Mouse (Mus musculus): ENCODE measurements around the gene Nlrc3. TPM values are rescaled to one million over a fixed set of nuclear protein-coding genes. Genes with fewer than 3 reads are reported as not detected.
"Not testable (repeated sequence)": the region's sequence is repeated elsewhere in the genome, so short reads cannot be mapped to it uniquely, and the experiment has no call there.

The Nlrc3 gene
- polyA plus RNA-seq, 1 experiment from 2014 or later = 1.9 TPM

DNA sequence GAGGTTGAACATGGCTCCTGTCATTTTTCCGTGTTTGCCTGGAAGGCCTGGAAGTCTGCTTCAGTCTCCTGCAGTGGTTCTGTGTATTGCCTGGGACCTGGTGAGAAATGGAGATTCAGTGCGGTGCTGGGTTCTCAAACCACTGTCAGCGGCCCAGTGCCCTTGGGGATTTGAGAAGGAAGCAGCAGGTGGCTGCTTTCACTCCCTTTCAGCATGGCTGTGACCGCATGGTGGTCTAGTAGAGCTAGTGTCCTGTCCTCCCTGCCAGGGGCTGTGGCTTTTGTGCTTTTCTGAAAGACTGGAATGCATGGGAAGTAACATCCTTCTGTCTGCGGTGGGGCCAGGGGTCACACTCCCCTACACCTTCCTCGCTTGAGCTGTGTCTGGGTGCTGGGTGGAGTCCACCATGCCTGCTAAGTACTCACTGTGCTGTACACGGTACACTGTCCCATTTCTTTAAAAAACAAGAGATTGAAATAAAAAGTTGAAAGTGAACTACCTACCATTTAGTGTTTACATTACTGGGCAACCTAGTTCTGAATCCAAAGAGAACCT is 6.8 kb upstream of the Nlrc3 start:
- ATAC-seq (ENCODE audit: low read depth) = no peak
- H3K36me3 ChIP-seq (ENCODE audit: control insufficient read depth, insufficient read depth, low read length) = peaks cover 55% of the 10 kb centered on the region
- 80% methylated on average over 7 of the region's 7 CpGs for WGBS

DNA sequence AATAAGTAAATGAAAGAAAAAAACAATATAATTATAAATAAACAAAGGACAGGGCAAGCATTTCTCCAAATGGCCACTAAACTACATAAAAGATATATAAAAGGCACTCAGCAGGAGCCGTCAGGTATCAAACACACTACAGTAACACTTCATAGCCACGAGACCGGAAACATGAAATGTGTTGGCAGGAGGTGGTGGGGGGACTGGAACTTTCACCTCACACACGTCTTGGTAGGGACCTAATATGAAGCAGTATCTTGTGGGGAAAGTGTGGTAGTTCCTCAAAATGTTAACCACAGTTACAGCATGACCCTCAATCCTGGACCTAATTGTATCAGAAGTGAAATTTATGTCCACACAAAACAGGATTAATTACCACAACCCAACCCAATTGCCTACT is 5.7 kb upstream of the Nlrc3 start:
- Histone ChIP-seq H3K27ac (ENCODE audit: low read length) (no peak overlapping the region), H3K4me1 (replicated peaks; ENCODE audit: control insufficient read depth, insufficient read depth, low read length) (no peaks in the 10 kb centered on the region), H3K4me3 (ENCODE audit: low read length) (no peak overlapping the region), H3K27me3 (ENCODE audit: control insufficient read depth, insufficient read depth, low read depth, low read length) (no peaks in the 10 kb centered on the region), H3K36me3 (ENCODE audit: control insufficient read depth, insufficient read depth, low read length) (peaks cover 47% of the 10 kb centered on the region), H3K9ac (ENCODE audit: low read length) (no peak overlapping the region), H3K4me2 (ENCODE audit: low read depth, low read length) (no peak overlapping the region), H3K9me3 (ENCODE audit: control insufficient read depth, low read length) (no peaks in the 10 kb centered on the region)
- no peak for ATAC-seq (ENCODE audit: low read depth)
- 77% methylated on average over 4 of the region's 4 CpGs for WGBS

More for the DNA sequence above, 6.8 kb upstream of the Nlrc3 start:
- Histone ChIP-seq H3K9ac (ENCODE audit: low read length) (no peak overlapping the region), H3K9me3 (ENCODE audit: control insufficient read depth, low read length) (no peaks in the 10 kb centered on the region), H3K27me3 (ENCODE audit: control insufficient read depth, insufficient read depth, low read depth, low read length) (no peaks in the 10 kb centered on the region), H3K4me3 (ENCODE audit: low read length) (no peak overlapping the region), H3K4me2 (ENCODE audit: low read depth, low read length) (no peak overlapping the region), H3K27ac (ENCODE audit: low read length) (no peak overlapping the region), H3K4me1 (replicated peaks; ENCODE audit: control insufficient read depth, insufficient read depth, low read length) (no peaks in the 10 kb centered on the region)

DNA sequence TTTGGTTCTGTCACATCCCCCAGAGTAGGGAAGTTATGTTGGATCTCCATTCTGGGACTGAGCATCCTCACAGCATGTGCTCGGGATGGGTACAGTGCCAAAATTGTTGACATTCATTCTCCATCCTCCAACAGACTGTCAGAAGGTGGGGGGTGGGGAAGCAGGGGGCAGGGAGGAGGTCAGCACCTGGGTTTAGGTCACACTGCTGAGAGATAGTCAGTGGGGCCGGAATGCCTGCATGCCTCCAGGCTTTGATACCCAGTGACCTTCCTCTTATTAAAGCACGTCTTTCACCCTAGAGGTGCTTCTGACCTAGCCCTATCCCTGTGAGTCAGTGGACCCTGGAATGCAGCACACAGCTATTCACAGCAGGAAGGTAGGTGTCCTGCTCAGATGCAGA is 280 bp upstream of the Nlrc3 start:
- H3K4me3 ChIP-seq (ENCODE audit: low read length) = no peak overlapping the region
- H3K4me1 ChIP-seq (replicated peaks; ENCODE audit: control insufficient read depth, insufficient read depth, low read length) = no peaks in the 10 kb centered on the region
- WGBS = 22% methylated on average over 3 of the region's 3 CpGs
- peaks cover 16% of the 10 kb centered on the region for H3K36me3 ChIP-seq (ENCODE audit: control insufficient read depth, insufficient read depth, low read length)
- H3K27ac ChIP-seq (ENCODE audit: low read length) = no peak overlapping the region; the same call in 1 of the 2 replicates
- no peaks in the 10 kb centered on the region for H3K9me3 ChIP-seq (ENCODE audit: control insufficient read depth, low read length)
- ATAC-seq (ENCODE audit: low read depth) = no peak
- no peaks in the 10 kb centered on the region for H3K27me3 ChIP-seq (ENCODE audit: control insufficient read depth, insufficient read depth, low read depth, low read length)
- no peak overlapping the region for H3K9ac ChIP-seq (ENCODE audit: low read length)
- no peak overlapping the region; the same call in 1 of the 2 replicates for H3K4me2 ChIP-seq (ENCODE audit: low read depth, low read length)

DNA sequence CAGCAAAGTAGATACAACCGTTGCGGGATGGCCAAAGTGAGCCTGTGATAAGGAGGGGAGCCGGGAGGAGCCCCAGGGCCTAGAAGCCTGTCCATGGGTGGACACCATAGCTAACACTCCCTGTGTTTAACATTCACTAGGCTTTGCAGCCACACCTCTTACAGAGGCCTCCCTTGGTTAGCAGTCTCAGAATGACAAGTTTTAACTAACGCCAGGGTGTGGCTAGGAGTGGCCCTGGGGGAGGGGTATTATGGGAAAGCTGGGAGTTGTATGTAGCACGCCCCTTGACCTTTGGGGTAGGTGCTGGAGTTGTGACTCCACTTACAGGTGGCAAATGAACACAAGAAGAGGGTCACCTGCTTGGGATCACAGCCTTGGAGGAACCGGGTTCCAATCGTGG is 774 bp downstream of the Nlrc3 start:
- no peaks in the 10 kb centered on the region for H3K9me3 ChIP-seq (ENCODE audit: control insufficient read depth, low read length)
- ATAC-seq (ENCODE audit: low read depth) = no peak
- no peaks in the 10 kb centered on the region for H3K4me1 ChIP-seq (replicated peaks; ENCODE audit: control insufficient read depth, insufficient read depth, low read length)
- 78% methylated on average over 7 of the region's 7 CpGs for WGBS
- H3K27ac ChIP-seq (ENCODE audit: low read length) = no peak overlapping the region
- H3K27me3 ChIP-seq (ENCODE audit: control insufficient read depth, insufficient read depth, low read depth, low read length) = no peaks in the 10 kb centered on the region
- peaks cover 10% of the 10 kb centered on the region for H3K36me3 ChIP-seq (ENCODE audit: control insufficient read depth, insufficient read depth, low read length)
- peak overlapping the region; percentile 23 for H3K4me2 ChIP-seq (ENCODE audit: low read depth, low read length)
- no peak overlapping the region for H3K4me3 ChIP-seq (ENCODE audit: low read length)
- H3K9ac ChIP-seq (ENCODE audit: low read length) = no peak overlapping the region

DNA sequence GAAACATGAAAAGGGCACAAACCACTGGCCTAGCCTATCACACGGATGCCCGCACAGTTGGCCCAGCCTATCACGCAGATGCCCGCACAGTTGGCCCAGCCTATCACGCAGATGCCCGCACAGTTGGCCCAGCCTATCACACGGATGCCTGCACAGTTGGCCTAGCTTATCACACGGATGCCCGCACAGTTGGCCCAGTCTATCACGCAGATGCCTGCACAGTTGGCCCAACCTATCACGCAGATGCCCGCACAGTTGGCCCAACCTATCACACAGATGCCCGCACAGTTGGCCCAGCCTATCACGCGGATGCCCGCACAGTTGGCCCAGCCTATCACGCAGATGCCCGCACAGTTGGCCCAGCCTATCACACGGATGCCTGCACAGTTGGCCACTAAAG is 2.0 kb downstream of the Nlrc3 start:
- H3K9ac ChIP-seq (ENCODE audit: low read length); H3K27ac ChIP-seq (ENCODE audit: low read length); H3K4me1 ChIP-seq (replicated peaks; ENCODE audit: control insufficient read depth, insufficient read depth, low read length); H3K4me2 ChIP-seq (ENCODE audit: low read depth, low read length); H3K9me3 ChIP-seq (ENCODE audit: control insufficient read depth, low read length); H3K36me3 ChIP-seq (ENCODE audit: control insufficient read depth, insufficient read depth, low read length); H3K27me3 ChIP-seq (ENCODE audit: control insufficient read depth, insufficient read depth, low read depth, low read length); H3K4me3 ChIP-seq (ENCODE audit: low read length); ATAC-seq (ENCODE audit: low read depth): not testable (repeated sequence)
- 89% methylated on average over 19 of the region's 19 CpGs for WGBS

DNA sequence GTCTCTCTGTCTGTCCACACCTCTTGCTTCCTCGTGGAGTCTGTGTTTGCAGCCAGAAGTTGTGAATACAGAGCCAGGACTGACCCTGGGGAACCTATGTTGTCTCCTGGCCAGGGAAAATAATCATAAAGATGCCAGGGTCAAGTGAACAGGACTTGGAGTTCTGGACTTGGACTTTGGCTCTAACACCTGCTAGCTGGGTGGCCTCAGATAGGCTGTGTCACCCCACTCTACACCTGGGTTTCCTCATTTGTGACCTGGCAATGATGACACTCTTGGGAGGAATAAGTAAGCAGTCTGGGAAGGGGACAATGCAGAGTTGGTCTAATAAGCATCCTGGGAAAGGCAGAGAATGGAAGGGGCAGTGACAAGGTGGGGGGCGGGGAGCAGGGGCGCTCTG is 10.9 kb downstream of the Nlrc3 start:
- H3K4me3 ChIP-seq (ENCODE audit: low read length) = no peak overlapping the region
- no peaks in the 10 kb centered on the region for H3K27me3 ChIP-seq (ENCODE audit: control insufficient read depth, insufficient read depth, low read depth, low read length)
- WGBS = 78% methylated on average over 3 of the region's 3 CpGs
- H3K9me3 ChIP-seq (ENCODE audit: control insufficient read depth, low read length) = no peaks in the 10 kb centered on the region
- H3K36me3 ChIP-seq (ENCODE audit: control insufficient read depth, insufficient read depth, low read length) = no peaks in the 10 kb centered on the region
- no peak overlapping the region for H3K9ac ChIP-seq (ENCODE audit: low read length)
- no peaks in the 10 kb centered on the region for H3K4me1 ChIP-seq (replicated peaks; ENCODE audit: control insufficient read depth, insufficient read depth, low read length)
- no peak for ATAC-seq (ENCODE audit: low read depth)
- H3K27ac ChIP-seq (ENCODE audit: low read length) = no peak overlapping the region
- H3K4me2 ChIP-seq (ENCODE audit: low read depth, low read length) = no peak overlapping the region

DNA sequence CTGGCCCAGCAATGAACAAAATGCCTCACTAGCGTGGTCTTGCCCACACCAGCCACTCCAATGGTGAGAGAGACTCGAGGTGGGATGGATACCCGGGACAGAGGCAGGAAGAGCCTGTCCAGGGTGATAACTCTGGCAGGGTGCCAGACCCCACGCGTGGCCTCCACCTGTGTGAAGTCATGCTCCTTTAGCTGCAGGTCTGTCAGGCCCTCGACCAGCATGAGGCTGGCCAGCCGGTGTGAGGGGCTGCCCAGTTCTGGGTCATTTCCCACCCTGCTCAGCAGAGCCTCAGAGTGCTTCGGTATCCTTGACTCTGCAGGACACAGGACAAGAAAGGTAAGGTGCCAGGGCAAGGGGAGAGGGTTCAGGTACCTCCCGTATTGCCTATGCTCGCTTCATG is 11.4 kb downstream of the Nlrc3 start:
- H3K9me3 ChIP-seq (ENCODE audit: control insufficient read depth, low read length) = no peaks in the 10 kb centered on the region
- H3K4me2 ChIP-seq (ENCODE audit: low read depth, low read length) = no peak overlapping the region
- 57% methylated on average over 10 of the region's 10 CpGs for WGBS
- H3K4me3 ChIP-seq (ENCODE audit: low read length) = no peak overlapping the region
- no peaks in the 10 kb centered on the region for H3K36me3 ChIP-seq (ENCODE audit: control insufficient read depth, insufficient read depth, low read length)
- no peaks in the 10 kb centered on the region for H3K4me1 ChIP-seq (replicated peaks; ENCODE audit: control insufficient read depth, insufficient read depth, low read length)
- H3K9ac ChIP-seq (ENCODE audit: low read length) = no peak overlapping the region
- H3K27me3 ChIP-seq (ENCODE audit: control insufficient read depth, insufficient read depth, low read depth, low read length) = no peaks in the 10 kb centered on the region
- H3K27ac ChIP-seq (ENCODE audit: low read length) = no peak overlapping the region
- no peak for ATAC-seq (ENCODE audit: low read depth)

DNA sequence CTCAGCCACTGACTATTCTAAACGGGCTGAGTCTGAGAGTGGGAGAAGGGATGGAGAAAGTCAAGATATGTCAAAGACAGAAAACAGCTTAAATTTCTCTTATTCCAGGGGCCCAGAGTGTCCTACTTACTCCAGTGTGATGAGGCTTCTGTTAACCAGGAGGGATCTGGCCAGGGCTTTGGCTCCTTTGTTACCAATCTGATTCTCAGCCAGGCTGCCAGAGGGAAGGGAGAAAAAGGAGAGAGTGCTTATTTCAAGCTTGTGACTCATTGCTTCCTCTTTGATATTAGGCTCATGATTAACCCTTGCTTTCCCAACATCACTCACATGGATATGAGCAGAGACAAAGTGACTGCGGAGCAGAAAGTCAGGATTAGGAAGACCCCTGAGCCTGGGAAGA is 17.2 kb downstream of the Nlrc3 start:
- 51% methylated on average over 2 of the region's 2 CpGs for WGBS
- H3K4me1 ChIP-seq (replicated peaks; ENCODE audit: control insufficient read depth, insufficient read depth, low read length) = no peaks in the 10 kb centered on the region
- H3K9ac ChIP-seq (ENCODE audit: low read length) = no peak overlapping the region
- H3K36me3 ChIP-seq (ENCODE audit: control insufficient read depth, insufficient read depth, low read length) = no peaks in the 10 kb centered on the region
- H3K27me3 ChIP-seq (ENCODE audit: control insufficient read depth, insufficient read depth, low read depth, low read length) = no peaks in the 10 kb centered on the region
- H3K4me3 ChIP-seq (ENCODE audit: low read length) = no peak overlapping the region
- ATAC-seq (ENCODE audit: low read depth) = no peak
- H3K27ac ChIP-seq (ENCODE audit: low read length) = no peak overlapping the region
- H3K4me2 ChIP-seq (ENCODE audit: low read depth, low read length) = no peak overlapping the region
- no peaks in the 10 kb centered on the region for H3K9me3 ChIP-seq (ENCODE audit: control insufficient read depth, low read length)

DNA sequence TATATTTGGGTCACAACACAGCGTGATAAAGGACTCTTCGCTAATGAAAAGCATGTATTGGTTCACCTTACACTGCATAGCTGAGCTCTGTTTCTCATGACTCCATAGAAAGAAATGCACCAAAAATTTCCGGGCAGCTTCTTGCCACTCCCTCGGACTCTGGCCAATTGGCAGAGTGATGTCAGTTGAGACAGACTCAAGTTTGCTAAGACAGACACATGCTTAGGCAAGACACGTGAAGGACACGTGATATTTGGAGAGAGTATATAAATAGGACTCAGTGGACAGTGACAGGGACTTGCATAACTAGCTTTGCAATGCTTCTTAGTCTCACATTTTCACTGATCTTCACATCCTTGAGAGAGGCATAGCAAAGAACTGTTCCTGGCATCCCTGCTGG is 20.1 kb downstream of the Nlrc3 start:
- H3K9me3 ChIP-seq (ENCODE audit: control insufficient read depth, low read length) = no peaks in the 10 kb centered on the region
- 75% methylated on average over 6 of the region's 6 CpGs for WGBS

DNA sequence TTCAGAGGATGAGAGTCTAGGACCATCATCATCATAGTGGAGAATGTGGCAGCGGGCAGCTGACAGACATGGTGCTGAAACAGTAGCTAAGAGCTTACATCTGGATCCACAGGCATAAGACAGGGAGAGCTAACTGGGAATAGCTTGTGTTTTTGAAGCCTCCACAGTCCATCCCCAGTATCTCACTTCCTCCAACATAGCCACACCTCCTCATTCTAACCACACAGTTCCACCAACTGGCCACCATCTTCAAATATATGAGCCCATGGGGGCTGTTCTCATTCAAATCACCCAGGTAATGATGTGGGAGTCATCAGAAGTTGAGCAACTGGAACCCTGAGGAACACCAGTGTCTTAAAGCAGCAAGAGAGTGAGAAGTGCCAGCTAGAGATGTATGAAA is 25.3 kb downstream of the Nlrc3 start:
- H3K27ac ChIP-seq (ENCODE audit: low read length) = no peak overlapping the region
- no peaks in the 10 kb centered on the region for H3K4me1 ChIP-seq (replicated peaks; ENCODE audit: control insufficient read depth, insufficient read depth, low read length)
- no peaks in the 10 kb centered on the region for H3K36me3 ChIP-seq (ENCODE audit: control insufficient read depth, insufficient read depth, low read length)
- H3K9ac ChIP-seq (ENCODE audit: low read length) = no peak overlapping the region
- no peak overlapping the region for H3K4me3 ChIP-seq (ENCODE audit: low read length)
- WGBS = 81% methylated on average over 1 of the region's 1 CpGs
- no peaks in the 10 kb centered on the region for H3K9me3 ChIP-seq (ENCODE audit: control insufficient read depth, low read length)
- no peak overlapping the region for H3K4me2 ChIP-seq (ENCODE audit: low read depth, low read length)
- no peak for ATAC-seq (ENCODE audit: low read depth)
- no peaks in the 10 kb centered on the region for H3K27me3 ChIP-seq (ENCODE audit: control insufficient read depth, insufficient read depth, low read depth, low read length)

More for the DNA sequence above, 20.1 kb downstream of the Nlrc3 start:
- Histone ChIP-seq H3K36me3 (ENCODE audit: control insufficient read depth, insufficient read depth, low read length) (no peaks in the 10 kb centered on the region), H3K27ac (ENCODE audit: low read length) (no peak overlapping the region), H3K4me1 (replicated peaks; ENCODE audit: control insufficient read depth, insufficient read depth, low read length) (no peaks in the 10 kb centered on the region), H3K4me2 (ENCODE audit: low read depth, low read length) (no peak overlapping the region), H3K27me3 (ENCODE audit: control insufficient read depth, insufficient read depth, low read depth, low read length) (no peaks in the 10 kb centered on the region), H3K4me3 (ENCODE audit: low read length) (no peak overlapping the region), H3K9ac (ENCODE audit: low read length) (no peak overlapping the region)
- ATAC-seq (ENCODE audit: low read depth) = no peak

Measured in lung, embryonic 16.5 days (tissue).